Mouse (Mus musculus): Measurements from ENCODE around the gene E2f6.

DNA sequence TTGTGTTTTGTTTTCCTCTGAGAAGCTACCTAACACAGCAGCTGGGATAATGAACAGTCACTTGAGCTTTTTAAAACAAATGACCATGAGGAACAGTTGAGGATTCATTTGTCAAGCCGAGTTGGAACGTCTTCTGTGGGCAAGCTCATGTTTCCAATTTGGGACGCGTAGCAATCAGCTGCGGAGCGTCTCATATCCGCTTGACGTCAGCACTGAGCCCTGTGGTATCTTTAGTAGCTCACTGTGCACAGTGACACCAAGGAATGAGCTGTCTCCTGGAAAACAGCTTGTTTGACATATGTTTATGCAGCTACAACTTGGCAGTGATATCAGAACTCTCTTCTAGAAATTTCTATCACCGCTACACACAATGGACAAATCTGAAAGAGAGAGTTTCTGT, 25.4 kb downstream of the E2f6 start:
- TF ChIP-seq E2F4 (IDR thresholded peaks at IDR 0.05; ENCODE audit: insufficient replicate concordance, low read depth, low read length) (no peak), ZC3H11A (IDR thresholded peaks at IDR 0.05; ENCODE audit: low read depth, low read length) (no peak), MAFK (IDR thresholded peaks at IDR 0.05; ENCODE audit: insufficient replicate concordance, low read length) (no peak), CTCF (conservative IDR thresholded peaks at IDR 0.05 in 1 of 2, IDR thresholded peaks at IDR 0.05 in 1 of 2; ENCODE audit: low read depth in 2 of 2, low read length in 2 of 2) (no peak; a peak in 1 of 4 replicates), POLR2A (IDR thresholded peaks at IDR 0.05; ENCODE audit: low read depth, low read length) (no peak)
